Mouse (Mus musculus) ES-Bruce4 (cell line): ENCODE measurements around the gene Ttc39a. TPM values are rescaled to one million over a fixed set of nuclear protein-coding genes. Genes with fewer than 3 reads are reported as not detected.

ENCODE experiments used
- H3K27ac ChIP-seq: 2 replicates; pipeline ENCODE4 v1.5.1; 2012; ENCODE audit warnings: low read length, inconsistent platforms; ENCODE audit not compliant: insufficient read depth
- H3K27me3 ChIP-seq: 2 replicates; pipeline ENCODE4 v1.6.1; 2012; ENCODE audit warnings: mild to moderate bottlenecking, low read length, inconsistent platforms; ENCODE audit not compliant: control insufficient read depth, poor library complexity, insufficient read depth, severe bottlenecking
- H3K36me3 ChIP-seq: 2 replicates; pipeline ENCODE4 v1.6.1; 2012; ENCODE audit warnings: inconsistent platforms, mild to moderate bottlenecking, low read length, moderate library complexity; ENCODE audit not compliant: control insufficient read depth, poor library complexity, insufficient read depth, severe bottlenecking
- H3K4me1 ChIP-seq: one replicate; pipeline ENCODE4 v1.8.1; 2011; ENCODE audit warnings: low read length; ENCODE audit not compliant: control insufficient read depth, insufficient read depth
- H3K4me3 ChIP-seq: 2 replicates; pipeline ENCODE4 v1.5.1; 2011; ENCODE audit warnings: low read depth, mild to moderate bottlenecking, low read length
- H3K9ac ChIP-seq: 2 replicates; pipeline ENCODE4 v1.6.1; 2012; ENCODE audit warnings: low read depth, mild to moderate bottlenecking, inconsistent platforms; ENCODE audit not compliant: poor library complexity, severe bottlenecking
- H3K9me3 ChIP-seq: replicated peaks from 2 replicates; pipeline ENCODE4 v1.6.1; 2012; ENCODE audit warnings: mild to moderate bottlenecking, low read length, inconsistent platforms; ENCODE audit not compliant: control insufficient read depth, poor library complexity, insufficient read depth, severe bottlenecking
- CTCF ChIP-seq: IDR thresholded peaks from one replicate; pipeline ENCODE4 v1.8.1; 2011; ENCODE audit warnings: low read depth, low read length
- EP300 ChIP-seq: IDR thresholded peaks from 2 replicates; pipeline ENCODE4 v1.6.1; 2011; ENCODE audit warnings: low read depth, low read length; ENCODE audit not compliant: insufficient read depth
- POLR2A ChIP-seq: IDR thresholded peaks from one replicate; pipeline ENCODE4 v1.8.1; 2011; ENCODE audit warnings: low read length; ENCODE audit not compliant: insufficient read depth
- polyA plus RNA-seq: library from polyadenylated mRNA; stranded (reverse); fragments of >200 nt; gene quantifications from 2 replicates; pipeline ENCODE4 v1.2.4, GENCODE M21; 2011; ENCODE audit warnings: low read depth; ENCODE audit not compliant: missing spikeins, insufficient read depth, insufficient read length

Ttc39a gene
- polyA plus RNA-seq, 1 experiment = 2.1 TPM

- H3K9ac ChIP-seq = no peak overlapping the region
- no peak for TF ChIP-seq EP300
- no peak for TF ChIP-seq CTCF
- TF ChIP-seq POLR2A = no peak
Measured at GRCm38 (mm10) chr4:109427058-109427457, 20.6 kb downstream of the Ttc39a start.

GRCm38 (mm10) chr4:109430250-109430649, 23.8 kb downstream of the Ttc39a start:
- Histone ChIP-seq H3K9me3 (no peaks in the 10 kb centered on the region), H3K4me1 (no peaks in the 10 kb centered on the region), H3K4me3 (no peak overlapping the region), H3K27me3 (no peaks in the 10 kb centered on the region), H3K36me3 (no peaks in the 10 kb centered on the region), H3K9ac (no peak overlapping the region), H3K27ac (no peak overlapping the region)
- no peak for TF ChIP-seq POLR2A
- TF ChIP-seq CTCF = no peak
- no peak for TF ChIP-seq EP300

More at GRCm38 (mm10) chr4:109427058-109427457, 20.6 kb downstream of the Ttc39a start:
- no peaks in the 10 kb centered on the region for H3K4me1 ChIP-seq
- no peak overlapping the region for H3K27ac ChIP-seq
- H3K4me3 ChIP-seq = no peak overlapping the region
- no peaks in the 10 kb centered on the region for H3K27me3 ChIP-seq
- no peaks in the 10 kb centered on the region for H3K9me3 ChIP-seq
- H3K36me3 ChIP-seq = no peaks in the 10 kb centered on the region

- Histone ChIP-seq H3K27me3 (no peaks in the 10 kb centered on the region), H3K9ac (no peak overlapping the region), H3K27ac (no peak overlapping the region), H3K4me1 (no peaks in the 10 kb centered on the region), H3K36me3 (no peaks in the 10 kb centered on the region), H3K4me3 (peak overlapping the region; percentile 5; the same call in 1 of the 2 replicates), H3K9me3 (no peaks in the 10 kb centered on the region)
- TF ChIP-seq CTCF = peak; percentile 74
- 0 out of 2 replicates have a peak, but pooled peaks have one; percentile 37 for TF ChIP-seq EP300
- TF ChIP-seq POLR2A = no peak
Measured at GRCm38 (mm10) chr4:109430854-109431253, 24.4 kb downstream of the Ttc39a start.

- no peak overlapping the region for H3K27ac ChIP-seq
Measured at GRCm38 (mm10) chr4:109432668-109433375, 26.4 kb downstream of the Ttc39a start.

GRCm38 (mm10) chr4:109433641-109434040, 27.2 kb downstream of the Ttc39a start:
- Histone ChIP-seq H3K4me1 (no peaks in the 10 kb centered on the region), H3K27me3 (no peaks in the 10 kb centered on the region), H3K27ac (no peak overlapping the region), H3K36me3 (no peaks in the 10 kb centered on the region), H3K9me3 (no peaks in the 10 kb centered on the region), H3K4me3 (no peak overlapping the region), H3K9ac (no peak overlapping the region)
- TF ChIP-seq CTCF (no peak), EP300 (no peak), POLR2A (no peak)

More at GRCm38 (mm10) chr4:109432668-109433375, 26.4 kb downstream of the Ttc39a start:
- Histone ChIP-seq H3K4me3 (no peak overlapping the region), H3K36me3 (no peaks in the 10 kb centered on the region), H3K4me1 (no peaks in the 10 kb centered on the region), H3K9me3 (no peaks in the 10 kb centered on the region), H3K27me3 (no peaks in the 10 kb centered on the region), H3K9ac (no peak overlapping the region)
- TF ChIP-seq CTCF = no peak
- no peak for TF ChIP-seq EP300
- no peak for TF ChIP-seq POLR2A

- H3K27ac ChIP-seq = no peak overlapping the region
- no peaks in the 10 kb centered on the region for H3K4me1 ChIP-seq
- H3K9me3 ChIP-seq = no peaks in the 10 kb centered on the region
- no peak overlapping the region for H3K4me3 ChIP-seq
- H3K27me3 ChIP-seq = no peaks in the 10 kb centered on the region
- no peak overlapping the region for H3K9ac ChIP-seq
- no peaks in the 10 kb centered on the region for H3K36me3 ChIP-seq
- TF ChIP-seq CTCF = no peak
- no peak for TF ChIP-seq POLR2A
- no peak for TF ChIP-seq EP300
Measured at GRCm38 (mm10) chr4:109434256-109434655, 27.8 kb downstream of the Ttc39a start.
